Mouse (Mus musculus): ENCODE data around the gene Avpr2.

DNA sequence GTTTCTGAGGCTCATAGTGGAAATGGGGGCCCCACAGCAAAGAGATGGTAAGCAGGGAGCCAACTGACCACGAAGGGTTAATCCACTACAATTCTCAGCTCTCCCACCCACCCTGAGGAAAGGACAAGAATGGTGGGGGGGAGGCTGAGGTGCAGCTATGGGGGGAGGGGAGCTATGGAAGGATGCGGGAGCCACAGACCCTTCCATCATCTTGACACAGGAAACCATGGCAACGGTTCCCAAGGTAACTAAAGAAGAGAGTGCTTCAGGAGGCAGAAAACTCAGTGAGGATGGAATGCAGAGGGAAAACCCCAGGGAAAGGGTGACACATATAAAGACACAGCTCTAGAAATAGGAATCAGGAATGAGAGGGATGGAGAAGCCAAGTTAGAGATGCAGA is 27.2 kb upstream of the Avpr2 start:
- TF ChIP-seq CTCF (conservative IDR thresholded peaks at IDR 0.05; ENCODE audit: low read length) (no peak), NANOG (IDR thresholded peaks at IDR 0.05; ENCODE audit: borderline replicate concordance, low read length) (no peak)

Data from E14TG2a.4 (cell line).